Mouse (Mus musculus): ENCODE data around the gene Vps26a.

Gene Vps26a

DNA sequence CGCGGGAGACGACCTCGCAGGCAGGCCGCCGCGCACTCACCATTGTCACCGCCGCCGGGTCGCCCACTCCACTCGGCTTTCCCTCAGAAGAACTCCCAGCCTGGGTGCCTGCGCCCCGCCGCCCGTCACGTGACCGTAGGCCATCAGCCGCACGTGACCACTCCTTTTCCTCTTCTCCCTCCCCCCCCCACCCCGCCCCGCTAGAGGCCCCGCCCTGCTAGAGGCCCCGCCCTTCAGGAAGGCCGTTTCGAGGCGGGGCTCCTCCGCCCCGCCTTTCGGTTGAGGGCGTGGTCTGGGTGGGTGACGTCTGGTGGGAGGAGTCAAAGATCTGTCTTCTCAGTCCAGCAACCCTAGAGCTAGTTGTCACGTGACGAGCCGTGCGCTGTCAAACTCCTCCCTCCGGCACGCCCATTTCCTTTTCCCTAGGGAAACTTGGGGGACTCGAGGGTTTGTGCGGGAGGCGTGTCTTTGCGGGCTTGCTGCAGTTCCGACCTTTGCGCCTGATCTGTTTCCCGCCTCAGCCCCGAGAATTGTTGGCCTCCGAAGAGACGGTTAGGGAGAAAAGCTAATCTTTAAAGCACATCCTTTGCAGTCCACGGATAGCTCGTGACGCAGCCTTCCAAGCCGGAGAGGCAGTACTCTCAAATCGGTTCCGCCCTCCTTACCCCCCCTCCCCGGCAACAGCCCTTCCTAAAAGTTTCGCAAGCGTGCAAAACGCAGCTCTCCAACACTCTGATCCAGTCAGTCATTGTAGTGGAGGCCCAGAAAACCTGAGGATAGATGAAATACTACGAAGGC is at the start of gene Vps26a:
Vps26a (minus strand) TSS at position 188 of the 798 bp plus-strand sequence.
- DNase-seq (ENCODE audit: low read depth): peak; percentile 100

DNA sequence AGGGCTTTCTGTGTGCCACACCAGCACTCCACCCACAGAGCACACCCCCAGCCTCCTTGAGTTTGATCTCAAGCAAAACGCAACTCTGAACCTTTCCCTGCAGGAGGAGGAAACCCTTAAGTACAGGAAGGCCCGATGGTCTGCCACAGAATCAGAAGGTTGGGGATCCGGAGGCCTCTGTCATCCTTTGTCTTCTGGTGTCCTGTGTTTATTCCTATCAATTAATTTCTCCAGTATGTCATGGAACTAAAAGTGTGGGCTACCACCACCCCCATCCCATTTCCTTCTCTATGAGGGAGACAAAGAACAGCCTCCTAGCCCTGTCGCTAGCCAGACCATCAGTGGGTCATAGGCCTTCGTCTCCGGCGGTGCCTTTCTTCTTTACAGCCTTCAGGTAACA is 47.9 kb upstream of the Vps26a start:
- DNase-seq (ENCODE audit: low read depth): no peak

DNA sequence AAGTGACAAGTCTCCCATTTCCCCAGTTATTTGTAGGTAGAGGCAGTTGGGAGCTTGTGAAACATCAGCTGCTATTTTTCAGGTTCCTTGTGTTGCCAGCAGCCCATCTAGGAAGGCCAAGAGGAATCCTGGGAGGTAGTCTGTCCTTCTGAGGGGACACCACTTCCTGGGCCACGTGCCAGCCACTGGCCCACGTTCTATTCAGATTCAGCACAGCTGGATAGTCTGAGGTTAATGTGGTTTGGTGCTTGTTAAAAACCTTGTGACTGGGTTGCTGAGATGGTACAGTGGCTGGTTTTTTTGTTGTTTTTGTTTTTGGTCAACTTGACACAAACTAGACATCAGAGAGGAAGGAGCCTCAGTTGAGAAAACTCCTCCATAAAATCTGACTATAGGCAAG is 46.2 kb upstream of the Vps26a start:
- DNase-seq (ENCODE audit: low read depth): peak; percentile 90

DNA sequence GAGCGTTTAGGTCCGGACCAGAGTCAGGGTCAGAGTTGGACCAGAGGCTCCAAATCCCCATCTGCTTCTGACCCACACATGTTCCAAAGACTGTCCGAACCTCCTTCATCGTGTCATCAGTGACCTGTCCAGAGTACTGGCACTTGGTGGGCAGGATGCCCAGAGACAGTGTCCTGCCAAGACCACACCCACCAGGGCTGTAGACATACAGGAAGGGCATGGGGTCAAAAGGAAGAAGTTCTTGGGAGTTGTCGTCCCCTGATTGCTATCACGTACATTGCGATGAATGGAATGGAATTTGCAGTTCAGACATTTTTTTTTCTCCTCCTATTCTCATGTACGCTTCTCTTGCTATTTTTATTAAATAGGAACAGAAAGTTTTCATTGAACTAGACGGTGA is 43.6 kb upstream of the Vps26a start:
- peak; percentile 80 for DNase-seq (ENCODE audit: low read depth)

DNA sequence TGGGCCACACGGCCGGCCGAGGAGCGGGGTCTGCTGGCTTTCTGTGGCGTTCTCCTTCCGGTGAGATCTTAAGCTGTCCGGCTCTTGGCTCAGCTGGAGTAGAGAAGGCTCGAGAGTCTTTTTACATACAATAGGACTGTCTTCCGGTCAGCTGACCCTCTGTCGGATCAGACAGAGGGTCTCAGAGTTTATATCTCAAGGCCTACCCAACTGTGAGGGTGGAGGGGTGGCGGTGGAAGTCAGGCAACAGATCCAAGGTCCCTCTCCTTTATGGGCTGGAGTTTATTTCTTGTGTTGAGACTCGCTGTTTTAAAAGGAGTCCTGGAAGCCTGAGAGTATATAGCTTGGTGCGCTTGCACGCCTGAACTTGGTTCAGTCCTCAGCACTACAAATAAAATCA is 40.7 kb upstream of the Vps26a start, which contains the start of gene Srgn:
Srgn (minus strand) TSS at position 101 of the 400 bp plus-strand sequence.
- no peak for DNase-seq (ENCODE audit: low read depth)

DNA sequence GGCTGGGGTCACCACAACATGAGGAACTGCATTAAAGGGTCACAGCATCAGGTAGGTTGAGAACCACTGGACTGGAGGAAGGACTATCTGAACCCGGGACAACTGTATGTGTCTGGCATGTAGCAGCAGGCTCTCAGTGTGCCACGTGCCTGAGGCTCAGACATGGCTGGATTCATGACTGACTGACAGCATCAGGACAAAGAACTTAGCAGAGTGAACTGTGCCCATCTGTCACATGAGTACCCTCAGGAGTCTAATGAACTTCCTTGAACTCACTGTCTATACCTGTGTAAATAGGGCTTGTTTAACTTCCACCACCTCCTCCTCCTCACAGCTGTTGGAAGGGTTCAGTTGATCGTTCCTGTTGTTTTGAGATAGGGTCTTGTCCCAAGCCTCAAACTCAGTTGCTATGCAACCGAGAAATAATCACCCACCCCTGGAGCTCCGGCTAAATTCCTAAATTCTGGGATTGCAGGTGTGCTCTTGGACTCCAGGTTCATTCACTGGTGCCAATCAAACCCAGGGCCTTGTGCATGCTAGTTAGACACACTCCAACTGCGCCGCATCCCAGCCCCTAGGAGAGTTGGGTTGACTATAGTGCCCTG is 35.8 kb upstream of the Vps26a start:
- no peak for DNase-seq (ENCODE audit: low read depth)

DNA sequence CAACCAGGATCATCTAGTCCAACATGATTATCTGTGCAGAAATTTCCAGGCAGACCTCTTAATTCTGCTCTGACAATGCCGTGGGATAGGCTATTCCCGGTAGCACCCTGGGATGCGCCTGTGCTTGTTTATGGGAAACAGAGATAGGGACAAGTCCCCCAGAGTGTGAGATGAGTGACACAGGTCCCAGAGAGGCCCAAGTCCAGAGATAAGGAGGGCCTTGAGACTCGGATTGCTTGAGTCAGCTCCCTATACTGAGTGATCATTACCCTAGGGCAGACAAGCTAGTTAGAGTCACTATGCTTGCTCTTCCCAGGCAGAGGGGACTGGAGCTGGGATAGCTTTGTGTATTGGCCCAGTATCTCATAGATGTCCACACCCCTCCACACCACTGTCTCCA is 35.2 kb upstream of the Vps26a start:
- no peak for DNase-seq (ENCODE audit: low read depth)

DNA sequence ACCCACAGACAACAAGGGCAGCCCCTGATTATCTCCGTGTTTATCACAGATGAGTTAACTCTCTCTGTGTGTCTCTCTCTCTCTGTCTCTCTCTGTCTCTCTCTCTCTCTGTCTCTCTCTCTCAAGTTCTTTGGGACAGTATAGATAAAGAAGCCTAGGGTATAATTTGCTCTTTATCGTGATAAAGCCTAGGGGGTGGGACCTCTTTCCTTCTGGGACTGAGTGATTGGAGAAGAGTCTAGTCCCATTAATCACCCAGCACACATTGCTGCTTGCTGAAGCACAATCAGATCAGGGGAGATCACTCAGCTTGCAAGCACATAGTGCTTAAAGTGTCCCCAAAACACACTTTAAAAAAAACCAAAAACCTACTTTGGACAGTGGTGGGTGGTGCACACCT is 34.3 kb upstream of the Vps26a start:
- DNase-seq (ENCODE audit: low read depth): no peak

DNA sequence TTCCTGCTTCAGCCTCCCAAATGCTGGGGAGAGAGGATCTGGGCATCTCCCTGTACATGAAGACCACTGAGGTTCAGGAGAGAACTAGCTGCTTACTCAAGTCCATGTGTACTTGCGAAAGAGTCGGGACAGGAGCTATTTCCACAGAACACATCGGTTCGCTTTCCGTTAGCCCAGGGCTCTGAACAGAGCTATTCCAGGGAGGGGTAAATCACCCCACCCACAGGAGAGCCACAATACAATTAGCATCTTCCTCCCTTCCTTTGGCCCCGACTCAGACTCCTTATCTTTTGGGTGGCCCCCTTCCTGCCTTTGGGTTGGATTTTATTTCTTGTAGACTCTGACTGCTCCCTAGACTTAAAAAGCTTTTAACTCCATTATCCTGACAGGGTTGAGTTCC is 30.9 kb upstream of the Vps26a start:
- peak; percentile 73 for DNase-seq (ENCODE audit: low read depth)

DNA sequence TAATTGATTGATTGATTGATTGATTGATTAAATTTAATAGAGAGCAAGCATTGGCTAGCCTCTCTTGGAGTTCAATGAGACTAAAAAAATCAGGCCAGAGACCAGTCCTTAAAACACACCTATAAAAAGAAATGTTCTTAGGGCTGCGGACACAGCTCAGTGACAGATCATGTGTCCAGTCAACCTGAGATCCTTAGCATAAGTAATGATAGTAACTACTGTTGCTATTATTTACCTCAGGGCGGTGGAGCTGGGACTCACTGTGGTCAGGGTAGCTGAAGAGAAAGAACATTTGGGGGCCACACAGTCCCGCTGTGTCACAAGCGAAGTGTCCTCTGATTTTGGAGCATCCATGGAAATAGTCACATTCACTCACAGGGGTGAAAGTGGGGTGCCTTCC is 26.2 kb upstream of the Vps26a start:
- DNase-seq (ENCODE audit: low read depth): no peak

DNA sequence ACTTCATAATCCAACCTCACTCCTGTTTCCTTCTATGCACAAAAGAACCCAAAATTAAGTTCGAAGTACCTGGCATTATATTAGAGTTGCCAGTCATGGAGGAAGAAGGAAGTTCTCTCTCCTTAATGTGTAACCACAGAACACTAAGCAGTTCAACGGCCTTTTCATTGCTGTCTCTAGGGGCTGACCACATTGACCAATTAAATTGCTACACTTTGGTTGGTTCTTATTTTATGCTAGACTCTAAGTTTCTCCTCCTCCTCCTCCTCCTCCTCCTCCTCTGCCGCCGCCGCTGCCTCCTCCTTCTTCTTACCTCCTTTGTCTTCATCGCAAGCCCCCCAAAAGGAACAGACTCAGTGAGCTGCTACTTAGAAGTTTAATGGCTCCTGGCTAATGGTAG is 24.9 kb upstream of the Vps26a start:
- peak; percentile 94 for DNase-seq (ENCODE audit: low read depth)

DNA sequence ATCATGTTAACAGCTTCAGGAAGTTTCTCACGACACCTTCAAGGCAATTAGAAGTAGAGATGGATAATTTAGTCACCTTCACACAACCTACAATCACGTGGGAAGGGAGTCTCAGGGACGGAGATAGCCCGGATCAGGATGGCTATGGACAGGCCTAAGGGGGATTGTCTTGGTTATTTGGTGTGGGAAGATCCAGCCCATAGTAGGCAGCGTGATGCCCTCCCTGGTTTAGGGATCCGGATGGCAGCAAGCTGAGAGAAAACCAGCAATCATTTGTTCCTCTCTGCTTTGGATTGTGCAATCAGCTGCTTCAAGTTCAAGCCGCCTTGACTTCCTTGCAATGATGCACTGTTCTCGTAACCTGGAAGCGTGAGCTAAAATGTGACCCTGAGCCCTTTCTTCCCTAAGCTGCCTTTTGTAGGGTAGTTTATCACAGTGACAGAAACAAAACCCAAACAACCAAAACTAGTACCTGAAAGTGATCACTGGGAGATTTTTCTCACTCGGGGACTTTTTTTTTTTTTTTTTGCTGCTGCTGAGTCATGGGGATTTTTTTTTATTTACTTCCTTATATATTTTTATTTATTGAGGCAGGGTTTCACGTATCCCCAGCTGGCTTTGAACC is 22.5 kb upstream of the Vps26a start:
- DNase-seq (ENCODE audit: low read depth): peak; percentile 90

DNA sequence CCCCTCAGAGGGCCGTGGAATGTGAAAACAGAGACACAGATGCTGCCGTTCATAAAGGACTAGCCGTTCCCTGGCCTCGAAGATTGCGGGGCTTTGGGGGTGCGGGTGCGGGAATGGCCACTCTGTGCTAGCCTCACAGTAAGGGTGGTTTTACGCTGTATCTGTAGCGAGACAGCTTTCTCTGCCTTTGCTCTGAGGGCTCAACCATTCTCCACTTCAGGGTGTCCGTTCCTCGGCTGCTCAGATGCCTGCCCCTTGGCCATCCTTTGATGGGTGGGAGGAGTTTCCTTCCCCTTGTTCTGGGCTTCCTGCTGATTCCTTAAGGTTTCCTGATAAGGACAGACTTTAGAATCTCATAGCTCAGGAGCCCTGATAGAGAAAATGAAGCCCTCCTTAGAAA is 21.9 kb upstream of the Vps26a start:
- DNase-seq (ENCODE audit: low read depth): peak; percentile 85

DNA sequence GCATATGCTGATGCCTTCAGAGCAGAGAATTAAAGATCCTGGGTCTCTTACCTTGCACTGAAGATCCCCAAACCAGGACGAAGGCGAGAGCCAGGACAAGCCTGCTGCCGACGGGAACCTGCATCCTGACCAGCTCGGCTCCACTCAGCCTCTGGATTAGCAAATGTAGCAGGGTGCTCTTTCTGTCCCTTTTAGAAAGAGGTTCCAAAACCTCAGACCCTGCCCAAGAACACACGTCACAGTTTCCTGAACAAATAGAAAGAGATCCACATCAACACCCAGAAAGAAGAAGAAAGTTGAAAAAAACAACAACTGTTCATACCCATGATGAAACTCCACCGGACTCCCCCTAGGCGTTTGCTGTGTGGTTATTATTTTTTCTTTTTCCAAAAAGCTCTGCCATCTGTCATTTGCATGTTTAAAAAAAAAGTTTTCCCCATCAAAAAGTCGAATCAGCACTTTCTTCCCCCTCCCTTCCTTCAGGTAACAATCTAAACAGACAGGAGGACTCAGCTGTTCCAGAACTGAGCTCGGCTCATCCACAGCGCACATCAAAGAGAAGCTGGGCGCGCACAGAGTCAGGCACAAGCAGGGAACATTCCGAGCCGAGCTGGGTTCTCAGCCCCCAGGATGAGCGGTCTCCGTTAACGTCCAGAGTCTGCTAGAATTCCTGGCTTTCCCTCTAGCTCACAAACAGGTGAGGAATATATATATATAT is 21.1 kb upstream of the Vps26a start:
- DNase-seq (ENCODE audit: low read depth): peak; percentile 98

DNA sequence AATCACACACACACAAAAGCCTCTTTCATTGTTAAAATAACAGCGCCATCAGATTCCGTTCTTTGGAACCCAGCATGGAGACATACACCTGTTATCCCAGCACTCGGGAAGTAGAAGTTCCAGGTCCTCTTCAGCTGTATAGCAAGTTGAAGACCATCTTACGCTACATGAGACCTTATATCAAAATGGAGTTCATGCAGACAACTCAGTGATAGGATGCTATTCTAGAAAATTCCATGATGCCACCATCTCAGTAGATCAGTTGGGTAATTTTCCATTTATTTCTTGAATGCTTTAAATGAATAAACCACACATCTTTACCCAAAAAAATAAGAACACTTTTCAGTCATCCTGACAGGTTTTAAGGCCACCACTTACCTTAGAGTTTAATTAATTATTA is 20.5 kb upstream of the Vps26a start:
- DNase-seq (ENCODE audit: low read depth): peak; percentile 73

DNA sequence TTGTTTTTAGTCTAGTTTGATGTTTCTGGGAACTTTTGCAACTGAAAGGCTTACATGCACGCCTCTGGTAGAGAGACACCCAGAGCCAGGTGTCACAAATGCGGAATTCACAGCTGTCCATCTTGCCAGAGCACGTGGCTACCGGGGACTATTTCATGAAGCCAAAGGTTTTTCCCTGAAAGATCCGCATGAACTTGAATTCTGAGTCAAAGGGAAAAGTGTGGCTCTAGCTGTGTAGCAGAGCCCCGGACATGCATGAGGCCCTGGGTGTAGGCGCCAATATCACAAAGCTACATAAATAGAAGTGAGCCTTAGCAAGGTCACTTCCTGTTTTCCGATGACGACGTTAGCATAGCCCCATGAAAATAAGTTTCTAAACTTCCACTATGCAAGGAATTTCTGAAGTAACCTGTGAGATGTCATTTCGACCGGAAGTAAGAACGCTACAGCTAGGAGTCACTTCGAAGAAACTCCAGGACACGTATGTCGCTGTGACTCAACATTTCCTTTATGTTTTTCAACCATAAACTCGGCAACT is 19.5 kb upstream of the Vps26a start:
- DNase-seq (ENCODE audit: low read depth): peak; percentile 93

DNA sequence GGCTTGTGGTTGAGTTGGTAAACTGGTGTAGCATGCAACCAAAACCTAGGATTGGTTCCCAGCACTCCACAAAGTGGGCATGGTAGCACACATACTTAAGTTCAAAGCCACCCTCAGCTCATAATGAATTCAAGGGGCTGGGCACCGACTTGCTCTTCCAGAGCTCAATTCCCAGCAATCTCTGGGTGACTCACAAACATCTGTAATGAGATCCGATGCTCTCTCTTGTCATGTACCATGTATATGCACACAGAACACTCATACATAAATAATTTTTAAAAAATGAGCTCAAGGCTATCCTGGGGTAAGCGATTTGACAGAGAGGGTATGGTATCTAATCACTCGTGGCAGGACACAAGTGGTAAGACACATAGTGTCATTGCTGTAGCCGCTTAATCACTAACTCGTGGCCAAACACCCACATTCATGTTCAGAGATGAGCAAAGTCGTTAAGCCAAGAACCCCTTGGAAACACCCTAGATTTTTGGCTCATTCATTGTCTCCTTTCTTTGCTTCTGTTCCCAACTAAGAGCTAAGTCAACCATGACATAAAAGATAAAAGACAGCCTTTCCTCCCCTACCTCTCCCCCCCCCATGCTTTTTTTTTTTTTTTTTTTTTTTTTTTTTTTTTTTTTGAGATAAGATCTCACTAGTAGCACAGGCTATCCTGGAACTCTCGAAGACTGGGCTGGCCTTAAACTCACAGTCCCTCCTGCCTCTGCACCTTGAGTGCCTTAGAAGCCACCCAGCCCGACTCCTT is 18.8 kb upstream of the Vps26a start:
- peak; percentile 56 for DNase-seq (ENCODE audit: low read depth)

DNA sequence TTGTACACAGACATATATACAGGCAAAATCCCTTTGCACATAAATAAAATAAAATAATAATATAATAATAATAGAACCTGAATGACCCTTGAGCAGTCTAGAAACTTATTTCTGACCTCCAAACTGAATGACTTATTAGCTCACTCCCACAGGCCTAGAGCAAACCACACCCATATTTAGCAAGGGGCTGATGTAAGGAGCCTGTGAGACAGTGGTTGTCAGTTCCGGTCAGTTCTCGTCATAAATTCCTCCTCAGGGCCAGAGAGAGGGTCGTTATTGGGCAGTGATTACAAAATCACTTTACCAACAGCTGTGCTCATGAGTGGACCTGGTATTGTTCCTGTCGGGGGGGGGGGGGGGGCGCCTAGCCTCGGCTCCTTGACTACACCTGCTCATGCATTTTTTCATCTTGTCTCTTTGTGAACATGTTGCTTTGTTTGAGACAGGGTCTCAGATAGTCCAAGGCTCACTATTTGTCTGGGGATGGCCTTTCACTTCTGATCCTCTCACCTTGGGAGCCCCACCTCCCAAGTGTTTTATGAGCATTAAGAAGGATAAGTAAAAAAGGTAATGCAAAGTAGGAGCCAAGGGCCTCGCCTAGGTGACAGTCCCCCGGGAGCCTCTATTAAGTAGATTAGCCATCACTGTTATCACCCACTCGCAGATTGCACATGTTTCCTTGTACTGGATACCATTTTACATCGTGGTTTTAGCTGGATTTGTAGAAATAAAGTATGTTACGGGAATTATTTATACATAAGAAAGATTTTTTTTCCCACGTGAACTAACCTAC is 17.4 kb upstream of the Vps26a start:
- DNase-seq (ENCODE audit: low read depth): peak; percentile 96

DNA sequence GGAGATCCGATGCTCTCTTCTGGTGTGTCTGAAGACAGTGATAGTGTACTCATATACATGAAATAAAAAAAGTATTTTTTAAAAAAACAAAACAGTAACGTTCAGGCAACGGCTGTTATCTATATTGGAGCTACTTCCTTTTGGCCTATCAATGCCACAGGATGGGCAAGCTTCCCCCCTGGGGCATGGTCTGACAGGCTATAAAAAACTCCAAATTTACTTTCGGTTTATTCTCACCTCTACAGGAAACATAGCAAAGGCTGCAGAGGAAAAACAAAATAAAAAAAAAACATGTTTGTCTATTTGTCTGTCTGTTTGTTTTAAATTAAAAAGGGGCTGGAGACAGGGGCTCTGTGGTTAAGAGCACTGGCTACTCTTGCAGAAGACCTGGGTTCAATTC is 16.7 kb upstream of the Vps26a start:
- DNase-seq (ENCODE audit: low read depth): peak; percentile 87

DNA sequence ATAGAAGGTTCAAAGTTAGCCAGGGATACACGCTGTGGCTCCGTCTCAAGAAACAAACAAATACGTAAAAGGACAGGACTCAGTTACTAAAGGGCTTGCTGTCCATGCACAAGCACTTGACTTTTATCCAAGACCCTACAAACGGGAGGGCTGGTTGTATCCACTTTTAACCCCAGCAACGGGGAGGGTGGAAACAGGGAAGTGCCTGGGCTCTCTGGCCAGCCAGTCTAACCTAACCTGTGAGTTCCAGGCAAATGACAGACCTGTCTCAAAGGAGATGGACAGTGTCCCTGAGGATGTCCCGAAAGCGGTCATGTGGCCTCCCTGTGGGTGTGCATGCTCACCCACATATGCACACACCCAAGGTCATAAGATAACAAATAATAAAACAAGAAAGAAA is 15.3 kb upstream of the Vps26a start:
- no peak for DNase-seq (ENCODE audit: low read depth)
